Mouse (Mus musculus): ENCODE data around the gene Rlbp1.

The Rlbp1 gene

GRCm38 (mm10) chr7:79387991-79388390 lies 1.1 kb upstream of the Rlbp1 start:
- in situ Hi-C loops (cut with MboI; ENCODE audit: unreplicated experiment in 2 of 2): loop anchor here in 1 of 2 experiments (5.0 kb wide), 1 partner anchor 84 kb away; no protein-coding TSS in a partner anchor

- in situ Hi-C loops (cut with MboI; ENCODE audit: unreplicated experiment in 2 of 2): loop anchor here in 1 of 2 experiments (5.0 kb wide), 1 partner anchor 85 kb away; no protein-coding TSS in a partner anchor
Observed at GRCm38 (mm10) chr7:79387140-79387539, 292 bp upstream of the Rlbp1 start.

GRCm38 (mm10) chr7:79376516-79377275 lies 10.2 kb downstream of the Rlbp1 start:
- in situ Hi-C loops (cut with MboI; ENCODE audit: unreplicated experiment in 2 of 2): loop anchor here in 1 of 2 experiments (10.0 kb wide), 1 partner anchor 358 kb away; the partner anchor contains the start of gene Plin1

- in situ Hi-C loops (cut with MboI; ENCODE audit: unreplicated experiment in 2 of 2): loop anchor here in 1 of 2 experiments (10.0 kb wide), 1 partner anchor 359 kb away; the partner anchor contains the start of gene Plin1
Observed at GRCm38 (mm10) chr7:79375594-79375993, 11.3 kb downstream of the Rlbp1 start.

- in situ Hi-C loops (cut with MboI; ENCODE audit: unreplicated experiment in 2 of 2): loop anchor here (5.0 to 25.0 kb wide), 4 partner anchors 98 to 587 kb away; partner anchors contain the start of genes Mrpl46 (in 2 of the 2), Mrps11 (in 2 of the 2) and Plin1 (in 1 of the 2)
Observed at GRCm38 (mm10) chr7:79374017-79374416, 12.8 kb downstream of the Rlbp1 start.

GRCm38 (mm10) chr7:79371321-79371879 lies 15.4 kb downstream of the Rlbp1 start:
- in situ Hi-C loops (cut with MboI; ENCODE audit: unreplicated experiment in 2 of 2): loop anchor here (5.0 to 25.0 kb wide), 4 partner anchors 101 to 584 kb away; partner anchors contain the start of genes Mrpl46 (in 2 of the 2), Mrps11 (in 2 of the 2) and Plin1 (in 1 of the 2)

- in situ Hi-C loops (cut with MboI; ENCODE audit: unreplicated experiment in 2 of 2): loop anchor here (25.0 kb wide), 1 partner anchor 582 kb away; the partner anchor contains the start of genes Mrpl46 (in 2 of the 2) and Mrps11 (in 2 of the 2)
Observed at GRCm38 (mm10) chr7:79369416-79369815, 17.4 kb downstream of the Rlbp1 start.

GRCm38 (mm10) chr7:79368664-79369063 lies 18.2 kb downstream of the Rlbp1 start:
- in situ Hi-C loops (cut with MboI; ENCODE audit: unreplicated experiment in 2 of 2): loop anchor here (25.0 kb wide), 1 partner anchor 581 kb away; the partner anchor contains the start of genes Mrpl46 (in 2 of the 2) and Mrps11 (in 2 of the 2)

GRCm38 (mm10) chr7:79363370-79364043 lies 23.3 kb downstream of the Rlbp1 start:
- in situ Hi-C loops (cut with MboI; ENCODE audit: unreplicated experiment in 2 of 2): loop anchor here (25.0 kb wide), 1 partner anchor 576 kb away; the partner anchor contains the start of genes Mrpl46 (in 2 of the 2) and Mrps11 (in 2 of the 2)

GRCm38 (mm10) chr7:79362830-79363229 lies 24.0 kb downstream of the Rlbp1 start:
- in situ Hi-C loops (cut with MboI; ENCODE audit: unreplicated experiment in 2 of 2): loop anchor here (25.0 kb wide), 1 partner anchor 576 kb away; the partner anchor contains the start of genes Mrpl46 (in 2 of the 2) and Mrps11 (in 2 of the 2)

GRCm38 (mm10) chr7:79362208-79362607 lies 24.6 kb downstream of the Rlbp1 start:
- in situ Hi-C loops (cut with MboI; ENCODE audit: unreplicated experiment in 2 of 2): loop anchor here (25.0 kb wide), 1 partner anchor 575 kb away; the partner anchor contains the start of genes Mrpl46 (in 2 of the 2) and Mrps11 (in 2 of the 2)

- in situ Hi-C loops (cut with MboI; ENCODE audit: unreplicated experiment in 2 of 2): loop anchor here (25.0 kb wide), 1 partner anchor 573 kb away; the partner anchor contains the start of genes Mrpl46 (in 2 of the 2) and Mrps11 (in 2 of the 2)
Observed at GRCm38 (mm10) chr7:79360056-79360455, 26.8 kb downstream of the Rlbp1 start.

- in situ Hi-C loops (cut with MboI; ENCODE audit: unreplicated experiment in 2 of 2): loop anchor here (25.0 kb wide), 1 partner anchor 572 kb away; the partner anchor contains the start of genes Mrpl46 (in 2 of the 2) and Mrps11 (in 2 of the 2)
Observed at GRCm38 (mm10) chr7:79359183-79359435, 27.7 kb downstream of the Rlbp1 start.

- in situ Hi-C loops (cut with MboI; ENCODE audit: unreplicated experiment in 2 of 2): loop anchor here (25.0 kb wide), 1 partner anchor 571 kb away; the partner anchor contains the start of genes Mrpl46 (in 2 of the 2) and Mrps11 (in 2 of the 2)
Observed at GRCm38 (mm10) chr7:79358350-79359182, 28.3 kb downstream of the Rlbp1 start.

GRCm38 (mm10) chr7:79349738-79350386 lies 37.0 kb downstream of the Rlbp1 start:
- in situ Hi-C loops (cut with MboI; ENCODE audit: unreplicated experiment in 2 of 2): loop anchor here (5.0 to 25.0 kb wide), 4 partner anchors 103 to 563 kb away; partner anchors contain the start of genes Mrpl46 (in 2 of the 2) and Mrps11 (in 2 of the 2)

- in situ Hi-C loops (cut with MboI; ENCODE audit: unreplicated experiment in 2 of 2): loop anchor here in 1 of 2 experiments (5.0 kb wide), 2 partner anchors 102 to 207 kb away; no protein-coding TSS in a partner anchor
Observed at GRCm38 (mm10) chr7:79348816-79349215, 38.0 kb downstream of the Rlbp1 start.

GRCm38 (mm10) chr7:79347108-79347813 lies 39.6 kb downstream of the Rlbp1 start:
- in situ Hi-C loops (cut with MboI; ENCODE audit: unreplicated experiment in 2 of 2): loop anchor here in 1 of 2 experiments (5.0 kb wide), 2 partner anchors 100 to 205 kb away; no protein-coding TSS in a partner anchor

Data from v-Abl transformed pro-B cells (cell line).